Mouse (Mus musculus) olfactory bulb, adult 2 months (tissue): Measurements from ENCODE around the gene Emc1. TPM values are rescaled to one million over a fixed set of nuclear protein-coding genes. Genes with fewer than 3 reads are reported as not detected.

Experiments used
- H3K27ac ChIP-seq: fragments of 200-500 bp; 2 replicates; pipeline ENCODE4 v1.5.1; 2012; ENCODE audit warnings: low read depth, low read length; ENCODE audit not compliant: insufficient read depth
- H3K4me1 ChIP-seq: fragments of 200-500 bp; 2 replicates; pipeline ENCODE4 v1.6.1; 2012; ENCODE audit warnings: low read length; ENCODE audit not compliant: control insufficient read depth, insufficient read depth
- H3K4me3 ChIP-seq: fragments of 200-500 bp; 2 replicates; pipeline ENCODE4 v1.5.1; 2012; ENCODE audit warnings: mild to moderate bottlenecking, low read depth, low read length, moderate library complexity; ENCODE audit not compliant: insufficient read depth
- CTCF ChIP-seq: fragments of 200-500 bp; IDR thresholded peaks from 2 replicates; pipeline ENCODE4 v1.5.1; 2012; ENCODE audit warnings: low read depth, mild to moderate bottlenecking, low read length, moderate library complexity; ENCODE audit not compliant: insufficient read depth
- POLR2A ChIP-seq: fragments of 200-500 bp; IDR thresholded peaks from 2 replicates; pipeline ENCODE4 v1.6.1; 2012; ENCODE audit warnings: mild to moderate bottlenecking, low read depth, low read length, moderate library complexity; ENCODE audit not compliant: insufficient read depth
- WGBS: fragments of 180-500 bp; shearing (Covaris S2); methylation state at CpG from one replicate; pipeline ENCODE4 v1.1.7; 2018; 5-methylcytosine and 5-hydroxymethylcytosine counted together
- polyA plus RNA-seq: library from polyadenylated mRNA; stranded (reverse); fragments of >200 nt; gene quantifications from 2 replicates; pipeline ENCODE4 v1.2.4, GENCODE M21; 2012; ENCODE audit warnings: low replicate concordance; ENCODE audit not compliant: missing spikeins, insufficient read depth, insufficient read length

Emc1 gene
- polyA plus RNA-seq, 1 experiment: not detected

- Histone ChIP-seq H3K4me3 (no peak overlapping the region), H3K27ac (no peak overlapping the region), H3K4me1 (no peaks in the 10 kb centered on the region)
- 95% methylated on average over 11 of the region's 11 CpGs for WGBS
- no peak for TF ChIP-seq CTCF
- TF ChIP-seq POLR2A: no peak
These were observed 33.9 kb upstream of the Emc1 start for GRCm38 (mm10) chr4:139318449-139318848.

- H3K4me3 ChIP-seq: no peak overlapping the region
- H3K4me1 ChIP-seq: no peaks in the 10 kb centered on the region
- H3K27ac ChIP-seq: no peak overlapping the region
- TF ChIP-seq CTCF (no peak), POLR2A (no peak)
- 96% methylated on average over 4 of the region's 4 CpGs for WGBS
These were observed 32.6 kb upstream of the Emc1 start for GRCm38 (mm10) chr4:139319740-139320139.

- H3K27ac ChIP-seq: no peak overlapping the region
- H3K4me3 ChIP-seq: no peak overlapping the region
- WGBS: 15% methylated on average over 10 of the region's 10 CpGs
- 0 out of 2 replicates have a peak, but pooled peaks cover 2% of the 10 kb centered on the region for H3K4me1 ChIP-seq
- no peak for TF ChIP-seq POLR2A
- TF ChIP-seq CTCF: no peak
These were observed 21.8 kb upstream of the Emc1 start for GRCm38 (mm10) chr4:139330605-139331004.

GRCm38 (mm10) chr4:139334631-139335295, 17.6 kb upstream of the Emc1 start:
- Histone ChIP-seq H3K4me3 (no peak overlapping the region), H3K4me1 (peaks cover 4% of the 10 kb centered on the region; the same call in 1 of the 2 replicates), H3K27ac (no peak overlapping the region)
- TF ChIP-seq POLR2A (no peak), CTCF (no peak)
- WGBS: 49% methylated on average over 9 of the region's 9 CpGs

- WGBS: 72% methylated on average over 7 of the region's 7 CpGs
- no peak overlapping the region for H3K4me3 ChIP-seq
- TF ChIP-seq CTCF: no peak
- no peak for TF ChIP-seq POLR2A
- no peak overlapping the region for H3K27ac ChIP-seq
- H3K4me1 ChIP-seq: peaks cover 4% of the 10 kb centered on the region; the same call in 1 of the 2 replicates
These were observed 16.9 kb upstream of the Emc1 start for GRCm38 (mm10) chr4:139335507-139335906.

GRCm38 (mm10) chr4:139336822-139337483, 15.4 kb upstream of the Emc1 start:
- TF ChIP-seq CTCF (peak; percentile 68), POLR2A (no peak)
- no peak overlapping the region for H3K4me3 ChIP-seq
- H3K4me1 ChIP-seq: peaks cover 2% of the 10 kb centered on the region; the same call in 1 of the 2 replicates
- 29% methylated on average over 24 of the region's 24 CpGs for WGBS
- H3K27ac ChIP-seq: no peak overlapping the region

GRCm38 (mm10) chr4:139338145-139338544, 14.2 kb upstream of the Emc1 start:
- TF ChIP-seq POLR2A (no peak), CTCF (no peak)
- Histone ChIP-seq H3K4me3 (no peak overlapping the region), H3K4me1 (peaks cover 2% of the 10 kb centered on the region; the same call in 1 of the 2 replicates), H3K27ac (no peak overlapping the region)
- 66% methylated on average over 33 of the region's 33 CpGs for WGBS

GRCm38 (mm10) chr4:139340835-139341234, 11.6 kb upstream of the Emc1 start:
- Histone ChIP-seq H3K27ac (no peak overlapping the region), H3K4me1 (peaks cover 2% of the 10 kb centered on the region; the same call in 1 of the 2 replicates), H3K4me3 (no peak overlapping the region)
- no peak for TF ChIP-seq POLR2A
- no peak for TF ChIP-seq CTCF
- 84% methylated on average over 4 of the region's 4 CpGs for WGBS

- TF ChIP-seq POLR2A: no peak
- TF ChIP-seq CTCF: no peak
- Histone ChIP-seq H3K4me1 (peaks cover 2% of the 10 kb centered on the region; the same call in 1 of the 2 replicates), H3K4me3 (no peak overlapping the region), H3K27ac (no peak overlapping the region)
- WGBS: 72% methylated on average over 7 of the region's 7 CpGs
These were observed 10.7 kb upstream of the Emc1 start for GRCm38 (mm10) chr4:139341556-139342233.
